Mouse (Mus musculus): ENCODE data around the gene Rad9b. TPM values are rescaled to one million over a fixed set of nuclear protein-coding genes. Genes with fewer than 3 reads are reported as not detected.

Rad9b gene
- polyA plus RNA-seq, 1 experiment from 2014 or later, result 11.3 TPM

DNA sequence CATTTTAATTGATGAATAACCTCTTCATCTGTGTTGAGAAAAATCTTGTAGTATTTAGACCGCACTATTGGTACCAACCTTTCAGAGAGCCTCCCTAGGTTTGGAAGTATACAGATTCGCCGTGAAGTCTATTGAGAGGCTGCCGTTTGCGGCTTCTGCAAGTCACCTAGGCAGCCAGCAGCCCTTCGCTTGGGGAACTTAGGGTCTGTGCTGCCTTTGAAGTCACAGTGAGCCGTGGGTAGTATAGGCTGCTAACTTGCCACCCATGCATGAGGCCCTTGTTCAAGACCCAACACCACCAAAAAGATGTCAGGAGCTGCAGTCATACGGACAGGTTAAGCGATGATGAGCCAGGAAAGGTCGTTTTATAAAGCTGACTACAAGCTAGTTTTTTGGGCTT is 67.8 kb downstream of the Rad9b start:
- DNase-seq (ENCODE audit: low spot score) (no peak), ATAC-seq (replicated peaks; ENCODE audit: low FRiP score, low TSS enrichment, low read depth) (no peak)
- Histone ChIP-seq H3K9ac (ENCODE audit: low read length) (no peak overlapping the region), H3K27me3 (replicated peaks; ENCODE audit: control insufficient read depth, insufficient read depth, low read length) (no peaks in the 10 kb centered on the region), H3K36me3 (ENCODE audit: control insufficient read depth, insufficient read depth, low read length) (no peaks in the 10 kb centered on the region), H3K4me3 (ENCODE audit: low read depth, low read length) (no peak overlapping the region), H3K9me3 (ENCODE audit: control insufficient read depth, low read length) (no peaks in the 10 kb centered on the region), H3K4me2 (ENCODE audit: low read length) (peak overlapping the region; percentile 98; the same call in 1 of the 2 replicates), H3K27ac (ENCODE audit: low read depth) (no peak overlapping the region), H3K4me1 (replicated peaks; ENCODE audit: control insufficient read depth, insufficient read depth, low read length) (peaks cover 12% of the 10 kb centered on the region)
- WGBS, result 83% methylated on average over 10 of the region's 10 CpGs

DNA sequence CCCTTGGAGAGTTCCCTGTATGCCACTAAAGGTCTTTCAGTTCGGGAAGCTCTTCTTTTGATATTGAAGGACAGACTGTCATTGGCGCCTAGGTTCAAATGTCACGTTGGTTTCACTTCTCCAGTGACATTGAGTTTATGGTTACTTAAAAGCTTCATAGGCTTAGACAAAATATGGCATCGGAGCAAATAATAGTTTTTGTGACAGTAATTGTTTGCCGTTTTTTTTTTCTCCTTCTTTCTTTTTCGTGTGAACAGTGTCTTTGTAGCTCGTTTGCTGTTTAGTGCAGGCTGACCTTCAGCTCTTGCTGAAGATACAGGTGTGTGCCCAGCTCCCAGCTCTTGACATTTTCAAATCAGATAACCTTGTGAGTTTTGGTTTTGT is 68.3 kb downstream of the Rad9b start:
- ATAC-seq (replicated peaks; ENCODE audit: low FRiP score, low TSS enrichment, low read depth) (no peak), DNase-seq (ENCODE audit: low spot score) (no peak)
- Histone ChIP-seq H3K4me2 (ENCODE audit: low read length) (peak overlapping the region; percentile 98), H3K4me3 (ENCODE audit: low read depth, low read length) (peak overlapping the region; percentile 91), H3K36me3 (ENCODE audit: control insufficient read depth, insufficient read depth, low read length) (no peaks in the 10 kb centered on the region), H3K9me3 (ENCODE audit: control insufficient read depth, low read length) (no peaks in the 10 kb centered on the region), H3K27me3 (replicated peaks; ENCODE audit: control insufficient read depth, insufficient read depth, low read length) (no peaks in the 10 kb centered on the region), H3K4me1 (replicated peaks; ENCODE audit: control insufficient read depth, insufficient read depth, low read length) (peaks cover 15% of the 10 kb centered on the region), H3K9ac (ENCODE audit: low read length) (no peak overlapping the region), H3K27ac (ENCODE audit: low read depth) (no peak overlapping the region)
- WGBS, result 53% methylated on average over 7 of the region's 7 CpGs

DNA sequence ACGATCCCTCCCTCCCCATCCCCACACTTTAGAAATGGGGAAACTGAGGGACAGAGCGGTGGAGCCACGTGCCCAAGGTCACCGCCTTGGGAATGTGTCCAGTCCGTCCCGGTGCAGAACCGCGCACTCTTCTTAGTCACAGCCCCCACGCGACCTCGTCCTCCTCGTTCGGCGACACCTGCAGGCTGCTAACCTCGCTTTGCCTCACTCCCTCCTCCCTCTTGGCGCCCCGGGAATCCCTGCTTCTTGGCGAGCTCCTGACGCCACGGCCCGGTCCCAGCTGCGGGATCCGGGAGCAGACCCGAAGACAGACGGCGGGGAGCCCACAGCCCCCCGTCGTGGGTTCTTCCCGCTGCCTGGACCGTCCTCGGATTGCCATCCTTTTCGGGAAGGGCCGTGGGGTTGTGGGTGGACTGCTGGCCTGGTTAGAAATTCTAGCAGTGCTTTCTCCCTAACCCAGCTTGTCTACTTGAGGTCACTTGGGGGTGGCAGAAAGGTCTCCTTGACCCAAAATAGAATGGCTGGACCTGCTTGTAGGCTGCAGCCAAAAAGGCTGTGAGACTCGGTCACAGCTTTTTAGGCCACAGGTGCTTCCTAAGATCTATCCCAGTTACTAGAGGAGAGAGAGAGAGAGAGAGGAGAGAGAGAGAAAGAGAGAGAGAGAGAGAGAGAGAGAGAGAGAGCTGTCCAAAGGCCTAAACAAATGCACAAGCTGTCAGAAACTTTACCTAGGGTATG is 68.8 kb downstream of the Rad9b start:
- Histone ChIP-seq H3K4me2 (ENCODE audit: low read length) (peak overlapping the region; percentile 98), H3K9me3 (ENCODE audit: control insufficient read depth, low read length) (no peaks in the 10 kb centered on the region), H3K9ac (ENCODE audit: low read length) (peak overlapping the region; percentile 81), H3K36me3 (ENCODE audit: control insufficient read depth, insufficient read depth, low read length) (no peaks in the 10 kb centered on the region), H3K4me3 (ENCODE audit: low read depth, low read length) (peak overlapping the region; percentile 91), H3K4me1 (replicated peaks; ENCODE audit: control insufficient read depth, insufficient read depth, low read length) (peaks cover 20% of the 10 kb centered on the region), H3K27me3 (replicated peaks; ENCODE audit: control insufficient read depth, insufficient read depth, low read length) (no peaks in the 10 kb centered on the region), H3K27ac (ENCODE audit: low read depth) (0 out of 2 replicates have a peak overlapping the region, but pooled peaks have one; percentile 47)
- ATAC-seq (replicated peaks; ENCODE audit: low FRiP score, low TSS enrichment, low read depth), result peak; percentile 56
- no peak for DNase-seq (ENCODE audit: low spot score)
- WGBS, result under 1% methylated on average over 34 of the region's 34 CpGs

GRCm38 (mm10) chr5:122284183-122285028 is 69.6 kb downstream of the Rad9b start, which contains the start of gene Pptc7:
TSS of gene Pptc7 (plus strand) at chr5:122284365.
- Histone ChIP-seq H3K9me3 (ENCODE audit: control insufficient read depth, low read length) (no peaks in the 10 kb centered on the region), H3K9ac (ENCODE audit: low read length) (peak within 1 kb of the TSS; percentile 81), H3K4me2 (ENCODE audit: low read length) (peak within 1 kb of the TSS; percentile 98), H3K27me3 (replicated peaks; ENCODE audit: control insufficient read depth, insufficient read depth, low read length) (no peaks in the 10 kb centered on the region), H3K4me3 (ENCODE audit: low read depth, low read length) (peak within 1 kb of the TSS; percentile 91), H3K36me3 (ENCODE audit: control insufficient read depth, insufficient read depth, low read length) (no peaks in the 10 kb centered on the region), H3K27ac (ENCODE audit: low read depth) (peak within 1 kb of the TSS; percentile 47; the same call in 1 of the 2 replicates), H3K4me1 (replicated peaks; ENCODE audit: control insufficient read depth, insufficient read depth, low read length) (peaks cover 20% of the 10 kb centered on the region)
- ATAC-seq (replicated peaks; ENCODE audit: low FRiP score, low TSS enrichment, low read depth), result peak; percentile 88
- peak; percentile 94 for DNase-seq (ENCODE audit: low spot score)
- WGBS, result under 1% methylated on average over 73 of the region's 114 CpGs

DNA sequence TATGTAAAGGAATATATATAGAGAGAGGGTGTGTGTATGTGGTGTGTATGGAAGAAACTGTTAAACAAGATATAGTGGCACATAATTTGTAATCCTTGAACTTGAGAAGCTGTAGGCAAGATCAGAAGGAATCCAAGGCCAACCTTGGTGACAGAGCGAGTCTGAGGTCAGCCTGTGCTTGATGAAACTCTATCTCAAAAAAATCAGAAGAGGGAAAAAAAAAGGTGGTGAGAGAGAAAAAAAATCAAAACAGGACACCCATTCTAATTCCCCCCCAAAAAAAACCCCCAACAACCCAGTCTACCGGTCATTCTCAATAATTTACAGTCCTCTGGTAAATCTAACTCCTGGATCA is 70.2 kb downstream of the Rad9b start:
- Histone ChIP-seq H3K36me3 (ENCODE audit: control insufficient read depth, insufficient read depth, low read length) (no peaks in the 10 kb centered on the region), H3K4me2 (ENCODE audit: low read length) (peak overlapping the region; percentile 98), H3K9ac (ENCODE audit: low read length) (no peak overlapping the region), H3K4me1 (replicated peaks; ENCODE audit: control insufficient read depth, insufficient read depth, low read length) (peaks cover 20% of the 10 kb centered on the region), H3K27me3 (replicated peaks; ENCODE audit: control insufficient read depth, insufficient read depth, low read length) (no peaks in the 10 kb centered on the region), H3K27ac (ENCODE audit: low read depth) (no peak overlapping the region), H3K4me3 (ENCODE audit: low read depth, low read length) (peak overlapping the region; percentile 91), H3K9me3 (ENCODE audit: control insufficient read depth, low read length) (no peaks in the 10 kb centered on the region)
- DNase-seq (ENCODE audit: low spot score) (no peak), ATAC-seq (replicated peaks; ENCODE audit: low FRiP score, low TSS enrichment, low read depth) (no peak)
- WGBS, result 23% methylated on average over 2 of the region's 2 CpGs

DNA sequence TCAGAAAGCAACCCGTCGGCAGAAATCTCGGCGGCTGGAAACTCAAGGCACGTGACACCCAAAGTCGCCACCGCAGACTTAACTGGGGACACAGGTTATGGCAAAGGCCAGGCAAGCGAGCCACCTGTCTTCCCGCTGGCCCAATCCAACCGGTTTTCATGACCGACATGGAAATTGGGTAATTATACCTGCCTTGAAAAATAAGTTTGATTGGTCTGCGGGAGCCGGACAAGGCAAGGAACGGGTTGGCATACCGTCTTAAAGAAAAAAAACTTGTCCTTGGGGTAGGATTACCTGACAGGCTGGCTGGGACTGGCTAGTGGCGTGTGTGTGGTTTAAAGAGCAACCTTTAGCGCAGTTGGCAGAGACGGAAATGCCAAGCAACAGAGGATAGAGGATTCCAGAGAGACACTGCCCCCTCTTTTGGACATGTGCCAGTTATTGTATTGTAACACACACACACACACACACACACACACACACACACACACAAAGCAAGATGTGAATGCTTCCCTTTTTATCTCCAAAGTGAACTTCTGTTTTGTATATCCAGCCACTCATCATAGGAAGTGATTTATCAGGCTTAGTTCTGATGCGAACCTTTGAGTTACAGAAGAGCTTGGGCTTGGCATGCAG is 73.1 kb downstream of the Rad9b start:
- Histone ChIP-seq H3K4me1 (replicated peaks; ENCODE audit: control insufficient read depth, insufficient read depth, low read length) (peaks cover 16% of the 10 kb centered on the region), H3K9me3 (ENCODE audit: control insufficient read depth, low read length) (no peaks in the 10 kb centered on the region), H3K27ac (ENCODE audit: low read depth) (no peak overlapping the region), H3K4me2 (ENCODE audit: low read length) (peak overlapping the region; percentile 30), H3K36me3 (ENCODE audit: control insufficient read depth, insufficient read depth, low read length) (no peaks in the 10 kb centered on the region), H3K27me3 (replicated peaks; ENCODE audit: control insufficient read depth, insufficient read depth, low read length) (no peaks in the 10 kb centered on the region), H3K4me3 (ENCODE audit: low read depth, low read length) (no peak overlapping the region), H3K9ac (ENCODE audit: low read length) (no peak overlapping the region)
- 29% methylated on average over 19 of the region's 19 CpGs for WGBS
- ATAC-seq (replicated peaks; ENCODE audit: low FRiP score, low TSS enrichment, low read depth) (no peak), DNase-seq (ENCODE audit: low spot score) (no peak)

- DNase-seq (ENCODE audit: low spot score), result no peak
- no peak overlapping the region for H3K9ac ChIP-seq (ENCODE audit: low read length)
- no peak for ATAC-seq (replicated peaks; ENCODE audit: low FRiP score, low TSS enrichment, low read depth)
These were observed 73.6 kb downstream of the Rad9b start for GRCm38 (mm10) chr5:122280422-122280826.

GRCm38 (mm10) chr5:122279799-122280421 is 74.1 kb downstream of the Rad9b start:
- no peaks in the 10 kb centered on the region for H3K9me3 ChIP-seq (ENCODE audit: control insufficient read depth, low read length)
- no peak overlapping the region for H3K27ac ChIP-seq (ENCODE audit: low read depth)
- peaks cover 9% of the 10 kb centered on the region for H3K4me1 ChIP-seq (replicated peaks; ENCODE audit: control insufficient read depth, insufficient read depth, low read length)
- 74% methylated on average over 12 of the region's 12 CpGs for WGBS
- DNase-seq (ENCODE audit: low spot score), result no peak
- H3K4me2 ChIP-seq (ENCODE audit: low read length), result no peak overlapping the region; the same call in 1 of the 2 replicates
- H3K27me3 ChIP-seq (replicated peaks; ENCODE audit: control insufficient read depth, insufficient read depth, low read length), result no peaks in the 10 kb centered on the region
- H3K4me3 ChIP-seq (ENCODE audit: low read depth, low read length), result no peak overlapping the region
- no peak overlapping the region for H3K9ac ChIP-seq (ENCODE audit: low read length)
- ATAC-seq (replicated peaks; ENCODE audit: low FRiP score, low TSS enrichment, low read depth), result no peak
- no peaks in the 10 kb centered on the region for H3K36me3 ChIP-seq (ENCODE audit: control insufficient read depth, insufficient read depth, low read length)

More at GRCm38 (mm10) chr5:122280422-122280826, 73.6 kb downstream of the Rad9b start:
- Histone ChIP-seq H3K27me3 (replicated peaks; ENCODE audit: control insufficient read depth, insufficient read depth, low read length) (no peaks in the 10 kb centered on the region), H3K4me3 (ENCODE audit: low read depth, low read length) (no peak overlapping the region), H3K4me1 (replicated peaks; ENCODE audit: control insufficient read depth, insufficient read depth, low read length) (peaks cover 11% of the 10 kb centered on the region), H3K4me2 (ENCODE audit: low read length) (peak overlapping the region; percentile 30), H3K36me3 (ENCODE audit: control insufficient read depth, insufficient read depth, low read length) (no peaks in the 10 kb centered on the region), H3K27ac (ENCODE audit: low read depth) (no peak overlapping the region), H3K9me3 (ENCODE audit: control insufficient read depth, low read length) (no peaks in the 10 kb centered on the region)
- 35% methylated on average over 6 of the region's 6 CpGs for WGBS
